Mouse (Mus musculus): ENCODE results near the gene Rnf41. TPM values are rescaled to one million over a fixed set of nuclear protein-coding genes. Genes with fewer than 3 reads are reported as not detected.

Gene Rnf41
- polyA plus RNA-seq, 1 experiment from 2014 or later, result 35.6 TPM

GRCm38 (mm10) chr10:128370601-128371000, 40.9 kb upstream of the Rnf41 start:
- Histone ChIP-seq H3K9me3 (ENCODE audit: control insufficient read depth, low read length) (no peaks in the 10 kb centered on the region), H3K4me1 (ENCODE audit: control insufficient read depth, insufficient read depth, low read length) (peaks cover 7% of the 10 kb centered on the region), H3K27ac (ENCODE audit: low read depth, low read length) (no peak overlapping the region), H3K36me3 (ENCODE audit: control insufficient read depth, insufficient read depth, low read length) (no peaks in the 10 kb centered on the region), H3K27me3 (ENCODE audit: control insufficient read depth, insufficient read depth, low read length) (no peaks in the 10 kb centered on the region), H3K9ac (ENCODE audit: low read depth, low read length) (no peak overlapping the region), H3K4me2 (replicated peaks; ENCODE audit: low read depth, low read length) (no peak overlapping the region), H3K4me3 (ENCODE audit: low read length) (no peak overlapping the region)
- no peak for ATAC-seq (ENCODE audit: low FRiP score, low TSS enrichment)
- 23% methylated on average over 4 of the region's 4 CpGs for WGBS

GRCm38 (mm10) chr10:128372142-128372541, 39.3 kb upstream of the Rnf41 start:
- Histone ChIP-seq H3K9ac (ENCODE audit: low read depth, low read length) (no peak overlapping the region), H3K27me3 (ENCODE audit: control insufficient read depth, insufficient read depth, low read length) (no peaks in the 10 kb centered on the region), H3K4me2 (replicated peaks; ENCODE audit: low read depth, low read length) (no peak overlapping the region), H3K4me3 (ENCODE audit: low read length) (no peak overlapping the region), H3K27ac (ENCODE audit: low read depth, low read length) (no peak overlapping the region), H3K36me3 (ENCODE audit: control insufficient read depth, insufficient read depth, low read length) (no peaks in the 10 kb centered on the region), H3K4me1 (ENCODE audit: control insufficient read depth, insufficient read depth, low read length) (peaks cover 7% of the 10 kb centered on the region), H3K9me3 (ENCODE audit: control insufficient read depth, low read length) (no peaks in the 10 kb centered on the region)
- 82% methylated on average over 5 of the region's 5 CpGs for WGBS
- ATAC-seq (ENCODE audit: low FRiP score, low TSS enrichment), result no peak

GRCm38 (mm10) chr10:128372989-128373748, 38.3 kb upstream of the Rnf41 start:
- no peak for ATAC-seq (ENCODE audit: low FRiP score, low TSS enrichment)
- WGBS, result 76% methylated on average over 6 of the region's 6 CpGs
- H3K36me3 ChIP-seq (ENCODE audit: control insufficient read depth, insufficient read depth, low read length), result peaks cover 2% of the 10 kb centered on the region; the same call in 1 of the 2 replicates
- H3K9ac ChIP-seq (ENCODE audit: low read depth, low read length), result no peak overlapping the region
- no peak overlapping the region for H3K4me2 ChIP-seq (replicated peaks; ENCODE audit: low read depth, low read length)
- no peaks in the 10 kb centered on the region for H3K9me3 ChIP-seq (ENCODE audit: control insufficient read depth, low read length)
- no peak overlapping the region for H3K27ac ChIP-seq (ENCODE audit: low read depth, low read length)
- no peaks in the 10 kb centered on the region for H3K27me3 ChIP-seq (ENCODE audit: control insufficient read depth, insufficient read depth, low read length)
- no peak overlapping the region for H3K4me3 ChIP-seq (ENCODE audit: low read length)
- H3K4me1 ChIP-seq (ENCODE audit: control insufficient read depth, insufficient read depth, low read length), result peaks cover 5% of the 10 kb centered on the region

GRCm38 (mm10) chr10:128374393-128374792, 37.1 kb upstream of the Rnf41 start:
- Histone ChIP-seq H3K27me3 (ENCODE audit: control insufficient read depth, insufficient read depth, low read length) (no peaks in the 10 kb centered on the region), H3K4me3 (ENCODE audit: low read length) (no peak overlapping the region), H3K9ac (ENCODE audit: low read depth, low read length) (no peak overlapping the region), H3K36me3 (ENCODE audit: control insufficient read depth, insufficient read depth, low read length) (peaks cover 14% of the 10 kb centered on the region), H3K9me3 (ENCODE audit: control insufficient read depth, low read length) (no peaks in the 10 kb centered on the region), H3K27ac (ENCODE audit: low read depth, low read length) (no peak overlapping the region), H3K4me1 (ENCODE audit: control insufficient read depth, insufficient read depth, low read length) (peaks cover 9% of the 10 kb centered on the region), H3K4me2 (replicated peaks; ENCODE audit: low read depth, low read length) (no peak overlapping the region)
- no peak for ATAC-seq (ENCODE audit: low FRiP score, low TSS enrichment)
- WGBS, result 85% methylated on average over 6 of the region's 6 CpGs

- peak overlapping the region; percentile 99 for H3K9ac ChIP-seq (ENCODE audit: low read depth, low read length)
- no peak for ATAC-seq (ENCODE audit: low FRiP score, low TSS enrichment)
- 50% methylated on average over 4 of the region's 4 CpGs for WGBS
- peaks cover 30% of the 10 kb centered on the region for H3K36me3 ChIP-seq (ENCODE audit: control insufficient read depth, insufficient read depth, low read length)
- peak overlapping the region; percentile 82 for H3K4me2 ChIP-seq (replicated peaks; ENCODE audit: low read depth, low read length)
- H3K27ac ChIP-seq (ENCODE audit: low read depth, low read length), result peak overlapping the region; percentile 95
- no peaks in the 10 kb centered on the region for H3K27me3 ChIP-seq (ENCODE audit: control insufficient read depth, insufficient read depth, low read length)
- peaks cover 9% of the 10 kb centered on the region for H3K4me1 ChIP-seq (ENCODE audit: control insufficient read depth, insufficient read depth, low read length)
- H3K9me3 ChIP-seq (ENCODE audit: control insufficient read depth, low read length), result no peaks in the 10 kb centered on the region
- H3K4me3 ChIP-seq (ENCODE audit: low read length), result peak overlapping the region; percentile 98
These were observed 35.4 kb upstream of the Rnf41 start for GRCm38 (mm10) chr10:128376099-128376454.

GRCm38 (mm10) chr10:128376455-128377211, 34.8 kb upstream of the Rnf41 start, which contains the start of gene Ankrd52:
Gene Ankrd52 (plus strand): TSS chr10:128377115.
- Histone ChIP-seq H3K4me1 (ENCODE audit: control insufficient read depth, insufficient read depth, low read length) (peaks cover 9% of the 10 kb centered on the region), H3K4me2 (replicated peaks; ENCODE audit: low read depth, low read length) (peak within 1 kb of the TSS; percentile 82), H3K27ac (ENCODE audit: low read depth, low read length) (peak within 1 kb of the TSS; percentile 95), H3K9me3 (ENCODE audit: control insufficient read depth, low read length) (no peaks in the 10 kb centered on the region), H3K4me3 (ENCODE audit: low read length) (peak within 1 kb of the TSS; percentile 98), H3K36me3 (ENCODE audit: control insufficient read depth, insufficient read depth, low read length) (peaks cover 34% of the 10 kb centered on the region), H3K9ac (ENCODE audit: low read depth, low read length) (peak within 1 kb of the TSS; percentile 99), H3K27me3 (ENCODE audit: control insufficient read depth, insufficient read depth, low read length) (no peaks in the 10 kb centered on the region)
- ATAC-seq (ENCODE audit: low FRiP score, low TSS enrichment), result peak; percentile 94
- under 1% methylated on average over 50 of the region's 73 CpGs for WGBS

GRCm38 (mm10) chr10:128377222-128377939, 34.1 kb upstream of the Rnf41 start:
- H3K4me3 ChIP-seq (ENCODE audit: low read length), result peak overlapping the region; percentile 98
- peaks cover 9% of the 10 kb centered on the region for H3K4me1 ChIP-seq (ENCODE audit: control insufficient read depth, insufficient read depth, low read length)
- no peaks in the 10 kb centered on the region for H3K27me3 ChIP-seq (ENCODE audit: control insufficient read depth, insufficient read depth, low read length)
- peak overlapping the region; percentile 95 for H3K27ac ChIP-seq (ENCODE audit: low read depth, low read length)
- no peaks in the 10 kb centered on the region for H3K9me3 ChIP-seq (ENCODE audit: control insufficient read depth, low read length)
- peaks cover 41% of the 10 kb centered on the region for H3K36me3 ChIP-seq (ENCODE audit: control insufficient read depth, insufficient read depth, low read length)
- H3K9ac ChIP-seq (ENCODE audit: low read depth, low read length), result peak overlapping the region; percentile 99
- peak overlapping the region; percentile 82 for H3K4me2 ChIP-seq (replicated peaks; ENCODE audit: low read depth, low read length)
- peak; percentile 74 for ATAC-seq (ENCODE audit: low FRiP score, low TSS enrichment)
- under 1% methylated on average over 37 of the region's 47 CpGs for WGBS

GRCm38 (mm10) chr10:128377940-128378448, 33.5 kb upstream of the Rnf41 start:
- Histone ChIP-seq H3K9ac (ENCODE audit: low read depth, low read length) (peak overlapping the region; percentile 99), H3K27ac (ENCODE audit: low read depth, low read length) (peak overlapping the region; percentile 95), H3K27me3 (ENCODE audit: control insufficient read depth, insufficient read depth, low read length) (no peaks in the 10 kb centered on the region), H3K4me1 (ENCODE audit: control insufficient read depth, insufficient read depth, low read length) (peaks cover 9% of the 10 kb centered on the region), H3K4me2 (replicated peaks; ENCODE audit: low read depth, low read length) (peak overlapping the region; percentile 82), H3K4me3 (ENCODE audit: low read length) (peak overlapping the region; percentile 98), H3K9me3 (ENCODE audit: control insufficient read depth, low read length) (no peaks in the 10 kb centered on the region), H3K36me3 (ENCODE audit: control insufficient read depth, insufficient read depth, low read length) (peaks cover 47% of the 10 kb centered on the region)
- 54% methylated on average over 14 of the region's 14 CpGs for WGBS
- ATAC-seq (ENCODE audit: low FRiP score, low TSS enrichment), result no peak
